Mouse (Mus musculus) lung, postnatal 0 days (tissue): ENCODE results near the gene F12. TPM values are rescaled to one million over a fixed set of nuclear protein-coding genes. Genes with fewer than 3 reads are reported as not detected.

Experiments used
- ATAC-seq: fragments of 200-750 bp; cut with Nextera tagmentation; 2 replicates; pipeline ENCODE4 v1.8.0; 2017; ENCODE audit warnings: moderate library complexity
- DNase-seq: peaks from one replicate; pipeline ENCODE4 v3.0.0-alpha.2; 2016; ENCODE audit warnings: low spot score
- H3K27ac ChIP-seq: fragments of 300-500 bp; sonication (generic); 2 replicates; pipeline ENCODE4 v1.5.1; 2014; ENCODE audit warnings: antibody characterized with exemption, mild to moderate bottlenecking, low read length, mixed read lengths
- H3K27me3 ChIP-seq: fragments of 300-500 bp; sonication (generic); replicated peaks from 2 replicates; pipeline ENCODE4 v1.6.1; 2014; ENCODE audit warnings: low read length, mixed read lengths; ENCODE audit not compliant: insufficient read depth
- H3K36me3 ChIP-seq: fragments of 300-500 bp; sonication (generic); 2 replicates; pipeline ENCODE4 v1.6.1; 2014; ENCODE audit warnings: low read length, mixed read lengths; ENCODE audit not compliant: insufficient read depth
- H3K4me1 ChIP-seq: fragments of 300-500 bp; sonication (generic); 2 replicates; pipeline ENCODE4 v1.6.1; 2014; ENCODE audit warnings: antibody characterized with exemption, low read depth, low read length, mixed read lengths; ENCODE audit not compliant: insufficient read depth
- H3K4me2 ChIP-seq: fragments of 300-500 bp; sonication (generic); replicated peaks from 2 replicates; pipeline ENCODE4 v1.6.1; 2014; ENCODE audit warnings: low read depth, mild to moderate bottlenecking, low read length, moderate library complexity, mixed read lengths
- H3K4me3 ChIP-seq: fragments of 300-500 bp; sonication (generic); 2 replicates; pipeline ENCODE4 v1.5.1; 2014; ENCODE audit warnings: low read depth, low read length
- H3K9ac ChIP-seq: fragments of 300-500 bp; sonication (generic); replicated peaks from 2 replicates; pipeline ENCODE4 v1.6.1; 2014; ENCODE audit warnings: low read depth, mild to moderate bottlenecking
- H3K9me3 ChIP-seq: fragments of 300-500 bp; sonication (generic); 2 replicates; pipeline ENCODE4 v1.6.1; 2016; ENCODE audit warnings: low read length, mixed read lengths
- CTCF ChIP-seq: IDR thresholded peaks from 2 replicates; pipeline ENCODE4 v1.5.1; 2016; ENCODE audit warnings: antibody characterized with exemption, mild to moderate bottlenecking
- EP300 ChIP-seq: IDR thresholded peaks from 2 replicates; pipeline ENCODE4 v1.6.1; 2016; ENCODE audit warnings: antibody characterized with exemption, mild to moderate bottlenecking, control low read depth
- WGBS: fragments of 180-500 bp; shearing (Covaris S2); extraction: QIAGEN DNeasy Blood & Tissue Kit; methylation state at CpG from one replicate; pipeline ENCODE4 v1.1.7; 2014; 5-methylcytosine and 5-hydroxymethylcytosine counted together
- microRNA-seq: library from miRNA; unstranded; fragments of <30 nt; microRNA quantifications from one replicate; pipeline ENCODE4, GENCODE M21; 2016
- polyA plus RNA-seq: library from polyadenylated mRNA; unstranded; fragments of >200 nt; fragmentation: Nextera tagmentation; extraction: Ambion mirVana; gene quantifications from 2 replicates; pipeline ENCODE4 v1.2.1, GENCODE M21; 2015

The F12 gene
- polyA plus RNA-seq, 1 experiment from 2014 or later = not detected

DNA sequence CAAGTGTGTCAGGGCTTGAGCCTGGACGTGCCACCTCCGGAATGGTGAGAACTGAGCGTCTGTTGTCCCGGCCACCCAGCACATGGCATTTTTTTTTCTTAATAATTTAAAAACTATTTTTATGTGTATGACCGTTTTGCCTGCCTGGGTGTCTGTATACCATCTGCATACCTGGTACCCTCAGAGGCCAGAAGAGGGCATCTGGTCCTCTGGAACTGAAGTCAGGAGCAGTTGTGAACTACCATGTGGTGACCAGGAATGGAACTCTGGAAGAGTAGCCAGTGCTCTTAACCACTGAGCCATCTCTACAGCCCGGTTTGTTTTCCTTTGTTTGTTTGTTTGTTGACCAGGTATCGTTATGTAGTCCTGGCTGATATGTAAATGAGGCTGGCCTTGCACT, 58.2 kb downstream of the F12 start:
- DNase-seq (no peak), ATAC-seq (no peak)
- Histone ChIP-seq H3K27ac (no peak overlapping the region), H3K4me2 (no peak overlapping the region), H3K36me3 (no peaks in the 10 kb centered on the region), H3K9me3 (no peaks in the 10 kb centered on the region), H3K4me3 (no peak overlapping the region), H3K4me1 (no peaks in the 10 kb centered on the region; the same call in 1 of the 2 replicates), H3K27me3 (no peaks in the 10 kb centered on the region), H3K9ac (no peak overlapping the region)
- WGBS = 68% methylated on average over 7 of the region's 7 CpGs
- TF ChIP-seq CTCF (no peak), EP300 (no peak)

Small RNAs within 50 kb of the gene (microRNA-seq; reads per million reads assigned to microRNA genes)
- gene Mir6943 = not detected

Other genes starting within 250 kb of the F12 start
- gene Nsd1, start 217.0 kb downstream of the F12 start, polyA plus RNA-seq = 52.4 and 55.7 TPM in 2 replicates
- gene Prelid1, start 106.3 kb downstream of the F12 start, polyA plus RNA-seq = 283 and 307 TPM in 2 replicates
- gene Rab24, start 104.8 kb downstream of the F12 start, polyA plus RNA-seq = 60.4 and 69.9 TPM in 2 replicates
- 3.1 and 5.0 TPM in 2 replicates for gene Mxd3, start 97.0 kb downstream of the F12 start, polyA plus RNA-seq
- gene Lman2, start 64.0 kb downstream of the F12 start, polyA plus RNA-seq = 63.6 and 66.5 TPM in 2 replicates
- 2.7 and 2.8 TPM in 2 replicates for gene Rgs14, start 57.1 kb downstream of the F12 start, polyA plus RNA-seq
- gene Slc34a1, start 28.6 kb downstream of the F12 start, polyA plus RNA-seq = not detected in 2 replicates
- not detected in 2 replicates for gene Pfn3, start 11.6 kb downstream of the F12 start, polyA plus RNA-seq
- 20.4 and 20.5 TPM in 2 replicates for gene Grk6, start 18.3 kb upstream of the F12 start, polyA plus RNA-seq
- 0.17 and 0.45 TPM in 2 replicates for gene Prr7, start 37.5 kb upstream of the F12 start, polyA plus RNA-seq
- gene Dbn1, start 61.3 kb upstream of the F12 start, polyA plus RNA-seq = 43.0 and 50.6 TPM in 2 replicates
- gene Pdlim7, start 86.9 kb upstream of the F12 start, polyA plus RNA-seq = 109 and 111 TPM in 2 replicates
- gene Dok3, start 102.5 kb upstream of the F12 start, polyA plus RNA-seq = 8.1 and 9.1 TPM in 2 replicates
- 35.3 and 36.8 TPM in 2 replicates for gene Ddx41, start 109.9 kb upstream of the F12 start, polyA plus RNA-seq
- 23.1 and 27.4 TPM in 2 replicates for gene Fam193b, start 144.3 kb upstream of the F12 start, polyA plus RNA-seq
- 112 and 113 TPM in 2 replicates for gene Tmed9, start 146.9 kb upstream of the F12 start, polyA plus RNA-seq
- 20.6 and 22.1 TPM in 2 replicates for gene B4galt7, start 173.1 kb upstream of the F12 start, polyA plus RNA-seq
- 47.4 and 50.4 TPM in 2 replicates for gene Caml, start 196.2 kb upstream of the F12 start, polyA plus RNA-seq
- gene Ddx46, start 208.2 kb upstream of the F12 start, polyA plus RNA-seq = 18.1 and 18.2 TPM in 2 replicates